Mouse (Mus musculus) right cerebral cortex, postnatal 25 days (tissue): ENCODE results near the gene Arnt2.

Experiments used
- DNase-seq: peaks from one replicate; pipeline ENCODE4 v3.0.0; 2022

Arnt2 gene

DNA sequence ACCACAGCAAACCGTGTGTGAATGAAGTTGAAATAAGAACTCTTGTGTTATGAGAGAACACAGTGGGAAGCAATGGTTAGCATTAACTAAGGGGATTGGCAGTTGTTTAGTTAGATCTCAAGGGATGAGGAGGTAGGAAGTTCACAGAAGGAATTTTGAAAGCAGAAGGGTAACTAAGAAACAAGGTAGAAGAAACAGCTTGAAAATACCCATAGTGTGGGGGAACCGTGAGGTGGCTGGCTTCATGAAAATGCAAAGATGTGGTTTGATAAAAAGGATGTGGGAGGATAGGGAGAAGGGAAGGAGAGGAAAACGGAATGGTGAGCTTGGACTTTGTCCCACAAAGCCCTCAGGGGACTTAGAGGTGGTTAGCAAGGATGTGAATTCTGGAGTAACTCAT, 125.0 kb downstream of the Arnt2 start:
- DNase-seq, result no peak

DNA sequence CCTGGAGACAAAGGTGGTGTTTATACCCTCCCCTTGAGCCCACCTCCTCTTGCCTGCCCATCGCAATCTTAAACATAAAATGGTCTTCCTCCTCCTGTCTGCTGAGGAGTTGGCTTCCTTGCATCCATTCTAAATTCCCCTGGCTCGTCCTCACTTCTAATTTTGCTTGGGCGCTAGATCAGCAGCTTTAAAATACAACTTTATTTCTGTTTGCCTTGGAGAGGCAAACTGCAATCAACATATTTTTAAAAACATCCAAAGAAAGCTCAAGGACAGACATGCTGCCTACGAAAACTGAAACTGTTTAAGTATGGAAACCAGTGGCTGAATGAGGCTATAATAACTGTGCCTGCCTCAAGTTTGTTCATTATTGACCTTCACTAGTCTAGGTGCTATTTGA, 127.7 kb downstream of the Arnt2 start:
- DNase-seq, result no peak

DNA sequence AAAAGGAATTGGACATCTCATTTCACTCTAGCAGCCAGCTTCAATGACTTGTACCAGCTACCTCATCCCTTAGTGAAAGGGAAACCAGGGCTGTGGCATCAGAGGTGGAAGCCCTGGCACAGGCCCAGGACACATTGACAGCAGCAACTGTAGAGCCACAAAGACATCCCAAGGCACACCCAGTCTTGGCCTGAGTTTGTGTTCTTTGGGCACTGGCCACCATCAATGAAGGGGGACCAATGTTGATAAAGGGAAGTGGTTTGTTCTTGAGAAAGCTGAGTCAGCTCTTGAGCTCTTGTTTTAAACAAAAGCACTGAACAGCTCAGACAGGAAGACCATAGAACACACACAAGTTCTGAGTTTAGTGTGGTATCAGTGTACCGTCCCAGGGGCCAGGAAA, 130.7 kb downstream of the Arnt2 start:
- DNase-seq, result no peak

DNA sequence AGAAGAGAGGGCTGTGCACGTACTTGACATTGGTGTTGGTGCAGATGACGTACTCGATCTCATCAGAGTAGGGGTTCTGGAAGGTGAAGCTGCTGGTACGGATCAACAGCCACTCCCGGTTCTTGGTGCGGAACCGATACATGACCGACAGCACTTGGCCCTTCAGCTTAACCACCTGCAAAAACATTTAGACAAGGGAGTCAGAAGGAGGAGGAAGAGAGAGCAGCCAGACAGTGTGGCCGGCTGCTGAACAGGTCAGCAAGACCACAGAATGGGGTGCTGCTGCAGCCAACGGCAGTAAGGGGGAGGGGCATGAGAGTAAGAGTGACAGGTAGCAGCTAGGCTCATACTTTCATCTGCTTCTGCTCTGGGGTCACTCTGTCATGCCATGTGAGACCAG, 134.7 kb downstream of the Arnt2 start:
- DNase-seq, result no peak

DNA sequence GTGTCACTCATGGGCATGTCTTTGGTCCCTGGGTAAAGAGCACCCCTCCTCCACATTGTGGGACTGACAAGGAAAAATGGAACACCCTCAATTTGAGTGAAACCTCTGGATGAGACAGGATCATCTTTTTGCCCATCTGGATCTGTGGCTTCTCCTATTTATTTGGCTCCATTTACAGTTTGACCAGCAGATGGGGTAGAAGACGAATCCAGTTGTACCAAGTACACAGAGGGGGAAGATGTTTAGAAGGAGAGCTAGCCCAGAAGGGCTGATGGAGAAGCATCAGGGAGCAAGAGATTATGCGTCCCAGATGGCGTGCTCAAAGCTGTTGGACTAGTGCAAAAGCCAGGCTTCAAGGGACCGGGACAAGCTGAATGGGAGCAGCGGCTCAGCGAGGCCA, 136.0 kb downstream of the Arnt2 start:
- DNase-seq, result no peak

DNA sequence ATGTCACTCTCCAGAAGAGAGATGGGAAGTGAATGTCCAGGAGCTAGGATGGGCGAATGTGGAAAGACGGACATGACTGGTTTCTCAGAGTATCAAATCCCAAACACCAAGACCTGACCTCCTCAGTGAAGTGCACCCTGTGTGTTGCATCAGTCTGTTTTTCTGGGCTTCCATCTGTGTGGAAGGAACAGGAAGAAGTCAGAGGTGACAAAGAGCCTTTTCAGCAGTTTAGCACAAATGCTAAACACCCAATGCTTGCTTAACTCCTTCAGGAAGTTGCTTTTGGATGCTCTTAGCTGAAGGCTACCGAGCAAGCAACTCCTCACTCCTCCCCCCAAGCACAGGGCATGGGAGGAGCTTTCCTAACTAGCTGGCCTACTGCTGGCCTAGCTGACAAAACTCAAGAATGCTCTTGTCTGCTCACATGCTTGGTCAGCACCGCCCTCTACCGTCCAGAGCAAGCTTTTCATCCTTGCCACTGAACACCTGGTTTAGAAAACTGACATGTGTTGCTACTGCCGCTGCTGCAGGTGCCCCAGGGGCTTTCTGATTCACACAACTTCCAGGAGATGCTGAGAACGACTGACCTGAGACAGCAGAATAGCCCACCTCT, 137.7 kb downstream of the Arnt2 start:
- peak; percentile 69 for DNase-seq

DNA sequence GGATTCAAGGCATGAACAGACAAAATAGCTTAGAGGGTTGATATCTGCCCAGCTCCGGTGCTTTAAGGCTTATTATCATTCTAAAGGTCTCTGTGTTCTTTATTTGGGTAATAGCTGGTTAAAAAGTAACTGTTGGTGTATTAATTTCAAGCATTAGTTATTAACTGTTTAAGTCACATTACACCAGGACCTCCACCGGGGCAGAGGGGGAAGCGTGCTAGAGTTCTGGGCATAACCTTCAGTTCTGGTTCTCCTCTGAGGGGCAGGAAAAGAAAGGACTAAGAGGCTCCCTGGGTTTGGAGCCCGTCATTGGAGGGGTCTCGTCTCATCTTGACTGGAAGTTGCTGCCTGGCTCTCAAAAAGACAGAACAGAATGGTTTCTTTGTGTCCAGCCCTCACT, 138.5 kb downstream of the Arnt2 start:
- no peak for DNase-seq

DNA sequence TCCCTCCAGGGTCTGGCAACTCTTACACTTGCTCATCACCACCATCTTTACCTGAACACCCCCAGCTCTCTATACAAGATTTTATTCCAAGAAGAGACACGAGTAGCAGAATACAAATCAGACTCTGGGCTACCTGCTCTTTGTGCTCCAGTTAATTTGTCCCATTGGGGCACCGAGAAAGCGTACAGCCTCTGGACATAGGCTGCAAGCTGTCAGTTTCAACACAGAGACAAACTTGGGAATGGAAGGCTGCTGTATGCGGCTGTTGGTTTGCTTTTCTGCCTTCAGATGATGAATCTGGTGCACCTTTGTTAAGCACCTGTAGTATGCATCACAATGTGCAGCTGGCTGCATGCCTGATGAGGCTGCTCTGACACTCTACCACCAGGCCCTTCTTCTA, 146.5 kb downstream of the Arnt2 start:
- no peak for DNase-seq

DNA sequence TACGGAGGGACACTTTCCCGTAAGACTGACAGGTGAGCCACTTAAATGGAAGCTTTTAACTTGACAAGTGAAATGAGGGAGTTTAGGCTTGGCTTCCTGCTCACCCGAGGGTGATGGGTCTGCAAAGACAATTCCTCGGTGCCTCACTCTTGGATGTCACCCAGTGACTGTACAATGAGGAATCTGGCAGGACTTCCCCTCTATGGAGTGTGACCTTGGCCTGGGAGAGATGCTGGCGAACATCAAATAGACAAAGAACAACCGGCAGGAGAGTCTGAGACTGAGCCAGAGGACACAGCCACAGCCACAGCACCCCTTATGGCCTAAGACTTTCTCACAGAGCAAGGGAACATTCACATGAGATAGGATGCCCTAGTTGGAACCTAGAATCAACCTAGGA, 148.6 kb downstream of the Arnt2 start:
- DNase-seq, result no peak

DNA sequence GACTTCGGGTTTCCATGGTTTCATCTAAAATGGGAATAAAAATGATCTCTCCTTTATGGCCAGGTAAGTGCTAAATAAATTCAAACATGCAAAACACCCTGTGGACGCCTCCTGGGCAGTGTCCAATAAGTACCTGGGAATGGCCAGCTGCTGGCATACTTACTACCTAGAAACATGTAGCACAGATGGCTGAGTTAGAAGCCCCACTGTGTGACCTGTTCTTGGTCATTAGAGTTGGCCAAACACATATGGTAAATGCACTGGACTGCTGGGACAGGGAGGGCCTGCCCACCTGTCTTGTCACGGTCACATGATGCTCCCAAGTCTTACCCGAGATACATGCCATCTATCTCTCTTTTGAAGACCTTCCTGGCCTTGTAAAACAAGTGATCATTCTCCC, 149.6 kb downstream of the Arnt2 start:
- DNase-seq, result no peak

DNA sequence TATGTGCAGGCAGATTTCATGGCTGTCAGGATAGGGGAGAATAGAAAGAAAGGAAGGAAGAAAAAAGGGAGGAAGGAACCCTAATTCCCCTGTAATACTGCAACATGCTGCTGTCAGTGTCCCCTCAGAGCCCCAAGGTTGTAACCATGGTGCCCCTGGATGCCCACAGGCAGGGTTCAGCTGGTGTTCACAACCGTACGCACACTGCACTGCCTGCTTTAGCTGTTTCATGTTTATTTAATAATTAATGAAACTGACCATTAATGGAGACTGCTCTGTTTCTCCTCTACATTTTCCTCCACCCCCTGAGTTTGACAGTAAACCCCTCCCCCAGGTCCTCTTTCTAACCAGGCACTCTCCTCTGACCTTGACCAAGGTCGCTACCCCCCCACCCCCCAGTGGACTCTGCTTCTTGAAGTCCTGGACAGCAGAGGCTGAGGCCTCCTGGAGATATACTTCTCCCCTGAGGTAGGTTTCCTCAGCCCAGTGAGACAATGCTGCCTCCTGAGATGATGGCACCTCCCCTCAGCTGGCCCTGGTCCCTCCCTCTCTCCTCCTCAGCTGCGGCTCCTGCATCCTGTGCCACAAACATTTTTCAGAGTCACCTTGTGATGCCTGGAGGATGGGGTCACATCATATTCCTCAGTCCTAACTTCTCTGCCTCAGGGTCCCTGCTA, 150.5 kb downstream of the Arnt2 start:
- DNase-seq, result no peak

DNA sequence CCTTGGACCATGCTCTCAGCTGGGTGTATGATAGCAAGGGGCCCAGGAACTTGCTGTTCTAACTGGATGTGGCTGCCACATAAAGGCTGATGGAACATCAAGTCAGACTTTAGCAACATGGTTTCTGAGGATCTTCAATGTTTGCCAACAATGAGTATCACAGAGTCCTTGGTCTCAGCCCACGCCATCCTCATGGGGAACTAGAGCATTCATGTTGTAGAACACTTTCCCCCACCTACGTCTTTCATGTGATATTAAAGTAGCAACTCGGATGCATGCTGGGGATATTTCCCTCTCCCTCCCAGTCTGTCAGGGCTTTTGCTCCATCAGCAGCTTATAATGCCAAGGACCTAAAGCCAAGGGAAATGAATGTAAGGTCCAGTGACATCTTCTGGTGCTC, 153.3 kb downstream of the Arnt2 start:
- no peak for DNase-seq

DNA sequence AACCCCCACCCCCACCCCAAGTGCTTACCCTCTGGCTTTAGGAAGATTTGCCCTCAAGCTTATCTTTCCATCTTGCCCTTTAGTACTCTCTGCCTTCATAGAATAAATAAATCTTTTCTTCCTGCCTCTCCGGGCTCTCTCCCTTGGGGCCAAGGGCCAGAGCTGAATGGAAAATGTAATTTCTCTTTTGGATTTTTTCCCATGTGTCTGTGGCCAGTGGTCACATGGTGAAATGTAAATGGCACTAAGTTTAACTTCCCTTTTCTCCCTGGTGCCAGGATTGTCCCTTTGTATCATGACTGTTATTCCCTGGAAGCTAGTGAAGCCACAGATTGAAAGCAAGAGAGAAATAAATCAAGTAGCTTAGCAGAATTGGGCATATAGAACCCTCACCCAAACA, 153.7 kb downstream of the Arnt2 start:
- no peak for DNase-seq

DNA sequence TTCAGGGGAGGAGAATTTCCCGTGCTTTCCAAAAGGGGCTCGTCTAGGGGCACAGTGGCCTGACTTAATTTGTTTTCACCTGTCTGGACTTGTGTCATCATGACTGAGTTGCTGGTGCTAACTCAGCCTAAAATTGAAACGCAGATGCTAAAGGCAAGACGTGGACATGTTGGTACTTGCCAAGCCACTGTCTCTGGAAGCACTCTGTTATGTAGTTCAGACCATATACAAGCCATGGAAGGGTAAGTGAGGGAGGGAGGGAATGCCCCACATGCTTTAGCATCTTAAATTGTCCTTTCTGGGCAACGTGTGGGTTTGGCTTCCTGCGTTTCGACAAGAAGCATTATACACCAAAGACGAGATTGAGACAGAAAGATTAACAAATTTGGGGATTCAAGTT, 155.1 kb downstream of the Arnt2 start:
- no peak for DNase-seq

DNA sequence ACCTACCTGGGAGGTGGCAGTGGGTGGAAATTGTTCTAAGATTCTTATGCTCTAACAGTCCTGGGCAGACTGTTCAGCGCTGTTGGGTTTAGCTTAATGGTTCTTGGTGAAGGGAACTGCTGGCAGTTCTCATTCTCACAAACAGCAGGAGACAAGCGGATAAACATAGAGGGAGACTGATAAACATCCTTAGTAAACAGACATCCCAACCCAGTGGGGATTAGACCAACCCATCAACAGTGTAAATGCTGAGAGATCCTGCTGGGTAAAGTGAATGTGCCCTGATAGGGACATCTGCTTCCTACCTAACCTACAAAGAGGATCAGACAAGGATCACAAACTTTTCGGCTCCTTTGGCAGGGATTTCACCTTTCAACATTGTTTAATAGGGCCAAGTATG, 155.7 kb downstream of the Arnt2 start:
- no peak for DNase-seq

DNA sequence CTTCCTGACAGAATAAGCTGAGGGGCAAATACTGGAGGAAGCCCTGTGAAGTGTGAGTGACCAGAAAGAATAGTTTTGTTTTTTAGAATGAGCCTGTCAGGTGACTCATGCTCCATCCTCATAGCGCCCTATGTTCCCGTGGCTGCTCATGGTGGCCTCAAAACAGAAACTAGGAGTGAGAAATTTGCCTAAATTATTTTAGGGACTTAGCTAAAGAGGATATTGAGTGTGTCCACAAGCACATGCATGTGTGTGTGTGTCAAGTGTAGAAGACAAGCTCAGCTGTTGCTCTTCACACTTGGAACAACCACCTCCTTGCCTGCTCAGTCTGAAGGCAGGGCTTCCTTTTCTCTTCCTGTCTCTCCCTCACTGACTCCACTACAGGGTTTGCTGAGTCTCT, 158.3 kb downstream of the Arnt2 start:
- no peak for DNase-seq

DNA sequence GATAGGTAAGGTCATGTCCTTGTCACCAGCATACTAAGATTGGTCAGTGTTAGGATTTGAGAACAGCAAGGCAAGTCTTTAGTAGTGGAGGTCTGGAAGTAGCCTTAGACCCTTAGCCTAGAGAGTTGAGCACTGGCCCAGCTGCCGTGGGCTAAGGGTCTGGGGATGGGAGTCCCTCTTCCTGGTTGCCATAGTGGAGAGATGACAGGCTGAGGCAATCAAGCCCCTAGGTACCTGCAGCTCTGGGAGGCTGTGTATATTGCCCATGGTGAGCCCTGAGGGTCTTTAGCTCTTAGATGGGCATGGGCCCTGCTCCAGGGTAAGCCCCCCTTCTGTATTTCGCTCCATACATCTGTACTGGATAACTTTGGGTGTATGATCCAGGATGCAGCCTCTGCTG, 159.2 kb downstream of the Arnt2 start:
- no peak for DNase-seq

DNA sequence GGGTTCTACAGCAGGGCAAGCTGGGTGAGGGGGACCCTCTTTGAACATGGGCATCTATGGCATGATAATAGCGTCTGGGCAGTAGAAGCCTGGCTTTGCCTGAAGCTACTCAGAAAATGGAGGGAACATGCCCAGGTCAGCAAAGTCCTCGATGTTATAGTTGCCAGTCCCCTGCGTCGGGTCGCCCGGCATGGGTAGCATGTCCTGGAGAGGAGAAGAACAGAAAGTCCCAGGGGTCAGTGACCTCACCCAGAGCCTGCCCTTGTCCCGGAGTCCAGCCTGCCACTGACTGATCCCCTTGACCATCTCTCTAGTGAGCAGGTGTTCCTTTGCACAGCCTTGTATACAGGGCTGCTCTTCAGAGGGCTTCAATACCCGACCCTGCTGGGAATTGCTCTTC, 160.0 kb downstream of the Arnt2 start:
- DNase-seq, result no peak

DNA sequence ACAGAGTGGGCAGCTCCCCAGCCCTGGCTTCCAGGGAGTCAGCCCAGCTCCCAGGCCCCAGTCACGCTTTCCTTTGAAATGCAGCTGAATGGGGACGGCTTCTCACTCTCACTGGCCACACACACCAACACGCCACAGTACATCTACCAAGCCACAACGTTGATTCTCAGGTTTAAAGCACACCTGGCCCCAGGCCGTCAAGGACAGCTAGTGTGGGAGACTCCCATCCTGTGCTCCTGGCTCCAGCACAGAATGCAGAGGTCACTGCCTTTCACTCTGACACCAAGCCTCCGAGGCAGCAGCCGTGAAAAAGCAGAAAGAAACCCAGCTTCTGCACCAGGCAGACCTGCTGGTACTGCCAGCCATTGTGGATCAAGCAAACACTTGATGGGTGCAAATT, 160.6 kb downstream of the Arnt2 start:
- DNase-seq, result no peak

DNA sequence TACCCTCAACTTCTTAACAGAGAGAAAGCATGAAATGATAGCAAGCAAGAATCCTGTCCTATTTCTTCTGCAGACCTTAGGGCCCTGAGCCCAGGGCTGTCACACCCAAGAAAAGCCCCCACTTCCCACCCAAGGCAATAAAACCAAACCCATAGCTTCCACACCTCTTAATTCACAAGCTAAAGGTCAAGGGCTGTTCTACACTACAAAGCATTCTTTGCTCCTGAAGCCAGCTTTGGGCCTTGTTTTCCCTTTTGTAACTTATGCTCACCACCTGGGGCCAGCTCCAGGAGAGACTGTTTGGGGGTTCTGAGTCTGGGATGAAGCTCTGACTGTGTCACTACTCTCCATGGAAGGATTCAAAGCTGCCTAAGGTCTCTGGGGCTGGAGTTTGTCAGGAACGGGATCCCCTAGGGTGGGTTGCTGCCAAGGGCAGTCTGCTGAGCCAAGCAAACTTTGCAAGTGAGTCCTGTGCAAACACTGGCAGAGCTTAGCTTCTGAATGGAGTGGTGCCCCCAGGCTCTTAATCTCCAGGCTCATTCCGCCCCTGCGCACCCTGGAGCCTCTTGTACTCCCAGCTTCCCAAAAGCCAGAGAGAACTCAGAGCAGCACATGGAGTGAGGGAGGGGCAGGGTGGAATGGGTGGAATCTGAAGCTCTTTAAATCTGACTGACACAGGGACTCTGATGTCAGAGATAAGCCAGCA, 161.9 kb downstream of the Arnt2 start:
- DNase-seq, result no peak

DNA sequence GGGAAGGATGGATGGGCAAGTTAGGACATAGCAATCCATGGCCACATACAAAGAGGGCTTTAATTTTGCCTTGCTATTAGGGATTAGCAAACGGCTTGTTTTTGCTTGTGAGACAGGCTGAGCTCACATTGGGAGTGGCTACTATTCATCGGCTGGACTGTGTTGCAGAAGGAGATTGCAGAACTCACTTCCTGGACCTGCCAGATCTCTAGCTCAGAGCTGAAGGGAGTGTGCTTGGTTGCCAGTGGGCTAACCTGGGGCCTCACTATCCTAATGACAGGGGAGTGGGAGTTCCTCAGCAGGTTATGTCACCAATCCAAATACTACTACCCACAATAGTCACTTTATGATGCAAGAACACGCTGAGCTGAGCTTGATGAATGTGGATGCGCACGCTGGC, 163.1 kb downstream of the Arnt2 start:
- no peak for DNase-seq

DNA sequence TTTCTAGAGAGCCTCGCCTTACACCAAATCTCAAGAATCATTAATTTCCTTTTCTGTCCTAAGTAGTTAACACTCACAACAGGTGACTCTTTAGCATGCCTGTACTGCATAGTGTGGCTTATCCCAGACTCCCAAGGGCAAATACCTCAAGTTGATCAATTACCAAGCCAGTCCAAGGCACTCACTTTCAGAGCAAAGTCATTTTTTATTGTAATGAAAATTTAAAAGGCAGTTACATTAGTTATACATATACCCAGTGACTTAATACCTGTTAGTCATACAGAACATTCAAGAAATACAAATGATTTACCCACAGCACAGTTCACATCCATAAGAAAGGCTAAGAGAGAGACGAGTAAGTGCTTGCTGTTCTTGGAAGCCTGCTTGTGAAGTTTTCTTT, 163.9 kb downstream of the Arnt2 start:
- no peak for DNase-seq

DNA sequence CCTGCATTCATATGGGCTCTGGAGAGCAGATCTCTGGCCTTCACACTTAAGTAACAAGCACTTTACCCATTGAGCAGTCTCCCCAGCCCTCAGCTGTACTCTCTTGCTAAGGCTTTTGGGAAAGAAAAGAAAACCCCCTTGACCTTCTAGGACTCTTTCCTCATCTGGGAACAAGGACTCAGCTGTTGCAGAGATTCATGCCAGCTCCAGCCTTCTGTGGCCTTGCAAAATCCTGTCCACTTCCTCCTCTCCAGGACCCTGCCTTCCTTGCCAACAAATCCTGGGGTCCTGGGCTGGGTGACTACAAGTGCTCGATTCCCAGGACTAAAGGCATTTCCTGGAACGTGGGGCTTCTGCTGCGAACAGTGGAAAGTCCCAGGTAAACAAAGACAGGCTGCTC, 169.6 kb downstream of the Arnt2 start:
- DNase-seq, result no peak

DNA sequence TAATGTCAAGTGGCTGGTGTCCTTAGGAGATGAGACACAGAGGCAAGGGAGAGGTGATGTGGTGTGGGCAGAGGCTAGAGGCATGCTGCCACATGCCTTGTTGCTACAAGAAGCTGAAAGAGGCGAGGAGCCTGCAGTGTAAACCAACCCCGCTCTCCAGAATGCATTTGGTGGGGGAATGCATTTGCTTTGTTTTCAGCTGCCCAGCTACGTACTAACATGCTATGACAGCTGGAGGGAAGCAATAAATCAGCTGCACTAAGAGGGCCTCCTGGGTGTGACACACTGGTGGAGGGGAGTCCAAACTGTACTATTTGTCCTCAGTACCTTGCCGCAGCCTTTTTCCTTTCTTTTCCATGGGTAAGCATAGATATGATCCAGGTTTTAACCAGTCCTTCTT, 172.3 kb downstream of the Arnt2 start:
- DNase-seq, result no peak

DNA sequence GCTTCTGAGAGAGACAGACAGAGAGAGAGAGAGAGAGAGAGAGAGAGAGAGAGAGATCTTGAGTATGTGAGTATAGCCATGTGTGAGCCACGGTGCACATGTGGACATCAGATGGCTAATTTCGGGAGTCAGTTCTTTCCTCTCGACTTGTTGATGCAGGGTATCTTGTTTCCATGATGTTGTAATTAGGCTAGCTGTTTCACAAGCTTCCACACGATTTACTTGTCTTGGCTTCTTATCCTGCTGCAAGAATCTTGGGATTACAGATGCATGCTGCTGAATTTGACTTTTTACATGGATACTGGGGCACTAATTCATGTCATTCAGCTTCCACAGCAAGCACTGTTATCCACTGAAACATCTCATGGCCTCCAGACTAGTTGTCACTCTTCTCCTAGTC, 178.6 kb downstream of the Arnt2 start:
- DNase-seq, result no peak
